Mouse (Mus musculus): ENCODE measurements around the gene Nckap5.
"Not testable (repeated sequence)": the region's sequence is repeated elsewhere in the genome, so short reads cannot be mapped to it uniquely, and the experiment has no call there.

Gene Nckap5

GRCm38 (mm10) chr1:126830031-126830927 lies at the start of gene Nckap5:
TSS of gene Nckap5 (minus strand) at chr1:126830799.
- in situ Hi-C loops (cut with MboI, MseI): no loop called here

GRCm38 (mm10) chr1:126877495-126877894 lies 46.9 kb upstream of the Nckap5 start:
- in situ Hi-C loops (cut with MboI, MseI): no loop called here

- in situ Hi-C loops (cut with MboI, MseI): no loop called here
These were observed 37.8 kb upstream of the Nckap5 start for GRCm38 (mm10) chr1:126868372-126868771.

DNA sequence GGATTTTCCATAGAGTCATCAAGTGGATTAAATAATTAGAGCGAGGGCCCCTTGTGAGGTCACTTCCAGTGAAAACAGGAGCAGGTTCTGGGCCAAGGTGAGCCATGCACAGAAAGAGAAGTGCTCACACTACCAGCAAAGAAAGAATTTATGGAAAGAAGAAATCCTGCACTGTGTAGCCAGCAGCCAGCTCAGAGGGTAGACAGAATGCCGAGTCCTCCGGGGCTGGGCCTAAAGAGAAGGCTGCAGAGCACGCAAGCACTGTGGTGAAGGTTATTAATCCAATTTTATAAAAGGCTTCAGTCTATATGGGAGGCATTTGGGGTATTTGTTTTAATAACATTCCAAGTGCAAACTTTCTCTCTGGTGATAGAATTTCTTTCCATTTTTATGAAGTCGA lies 37.3 kb upstream of the Nckap5 start:
- in situ Hi-C loops (cut with MboI, MseI): no loop called here

DNA sequence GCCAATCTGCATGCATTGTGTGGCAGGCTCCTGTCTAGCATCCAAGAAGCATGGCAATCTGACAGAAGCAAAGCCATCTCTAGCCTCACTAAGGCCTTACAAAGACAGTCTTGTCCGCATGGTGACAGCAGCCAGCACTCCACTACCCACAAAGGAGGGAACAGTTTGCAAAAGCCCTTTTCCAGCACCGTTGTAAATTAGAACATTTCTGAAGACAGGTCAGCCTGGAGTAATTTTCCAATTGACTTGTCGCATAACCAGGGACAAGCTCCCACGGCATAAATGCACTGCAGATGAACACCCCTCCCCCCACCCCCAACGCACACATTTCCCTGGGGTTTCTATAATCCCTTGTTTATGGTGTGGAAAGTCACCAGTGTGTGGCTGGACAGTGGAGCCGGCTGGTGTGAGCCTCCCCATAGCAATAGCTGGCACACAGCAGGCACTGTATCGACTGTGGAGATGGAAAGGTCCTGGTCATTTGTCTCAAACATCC lies 35.0 kb upstream of the Nckap5 start:
- in situ Hi-C loops (cut with MboI, MseI): no loop called here

DNA sequence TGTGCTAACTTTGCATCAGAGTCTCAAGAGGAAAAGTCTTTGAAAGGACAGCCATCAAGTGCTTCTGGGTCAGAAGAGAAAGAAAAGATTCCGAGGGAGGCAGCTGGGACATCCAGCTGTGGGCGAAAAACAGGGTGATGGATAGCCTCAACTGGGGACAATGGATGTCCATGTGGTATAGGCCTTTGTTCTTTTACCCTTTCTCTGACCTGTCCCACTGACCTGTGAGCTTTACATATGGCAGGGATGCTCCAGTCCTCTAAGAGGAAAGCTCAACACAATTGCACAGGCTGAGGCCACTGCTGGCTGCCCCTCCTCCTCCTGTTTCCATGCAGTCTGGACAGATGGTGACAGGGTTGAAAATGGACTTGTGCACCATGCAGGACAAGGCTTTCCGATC lies 31.2 kb upstream of the Nckap5 start:
- in situ Hi-C loops (cut with MboI, MseI): no loop called here

- in situ Hi-C loops (cut with MboI, MseI): no loop called here
These were observed 29.9 kb upstream of the Nckap5 start for GRCm38 (mm10) chr1:126860537-126860936.

- in situ Hi-C loops (cut with MboI, MseI): no loop called here
These were observed 18.9 kb upstream of the Nckap5 start for GRCm38 (mm10) chr1:126849481-126849880.

GRCm38 (mm10) chr1:126846317-126846716 lies 15.7 kb upstream of the Nckap5 start:
- in situ Hi-C loops (cut with MboI, MseI): no loop called here

GRCm38 (mm10) chr1:126832885-126833284 lies 2.3 kb upstream of the Nckap5 start:
- in situ Hi-C loops (cut with MboI, MseI): no loop called here

- in situ Hi-C loops (cut with MboI, MseI): no loop called here
These were observed 1.6 kb downstream of the Nckap5 start for GRCm38 (mm10) chr1:126829031-126829430.

- in situ Hi-C loops (cut with MboI, MseI): no loop called here
These were observed 5.8 kb downstream of the Nckap5 start for GRCm38 (mm10) chr1:126824841-126825240.

GRCm38 (mm10) chr1:126822246-126822645 lies 8.4 kb downstream of the Nckap5 start:
- in situ Hi-C loops (cut with MboI, MseI): no loop called here

GRCm38 (mm10) chr1:126817381-126818034 lies 13.1 kb downstream of the Nckap5 start:
- in situ Hi-C loops (cut with MboI, MseI): loop anchor here (5.0 kb wide), 1 partner anchor 65 kb away; no protein-coding TSS in a partner anchor

- in situ Hi-C loops (cut with MboI, MseI): no loop called here
These were observed 23.5 kb downstream of the Nckap5 start for GRCm38 (mm10) chr1:126806994-126807611.

DNA sequence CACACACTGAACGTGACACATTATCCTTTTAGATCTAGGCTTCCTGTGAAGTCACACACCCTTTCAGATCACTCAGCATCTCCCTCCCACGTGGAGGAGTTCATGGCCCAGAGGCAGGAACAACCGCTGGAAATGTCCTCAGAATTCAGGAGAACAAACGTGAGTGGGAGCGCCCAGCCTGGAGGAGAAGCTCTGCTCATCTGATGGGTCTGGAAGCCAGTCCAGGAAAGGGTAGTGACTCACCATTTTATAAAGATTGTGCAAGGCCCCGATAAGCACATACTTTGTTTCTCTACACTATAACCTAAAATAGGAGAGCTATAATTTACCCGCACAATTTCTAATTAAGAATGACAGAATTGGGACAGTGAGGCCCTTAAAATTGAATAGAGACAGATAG lies 24.1 kb downstream of the Nckap5 start:
- in situ Hi-C loops (cut with MboI, MseI): no loop called here

- in situ Hi-C loops (cut with MboI, MseI): no loop called here
These were observed 28.2 kb downstream of the Nckap5 start for GRCm38 (mm10) chr1:126802405-126802804.

DNA sequence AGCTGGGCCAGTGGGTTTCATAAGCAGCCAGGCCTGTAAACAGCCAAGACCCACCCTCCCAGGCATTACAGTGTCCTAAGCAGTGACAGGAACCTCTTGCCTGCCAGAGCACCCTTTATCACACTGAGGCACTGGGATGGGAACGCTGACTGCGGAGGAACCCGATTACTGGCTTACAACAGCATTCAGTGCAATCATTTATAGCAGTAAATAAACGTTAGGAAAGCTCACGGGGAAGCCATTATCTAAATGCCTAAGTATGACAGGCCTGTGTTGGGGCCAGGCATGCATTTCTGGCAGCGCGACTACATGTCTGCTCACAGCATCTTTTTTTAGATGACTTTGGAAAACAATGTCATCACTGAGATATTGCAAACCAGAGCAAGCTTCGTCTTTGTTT lies 28.9 kb downstream of the Nckap5 start:
- in situ Hi-C loops (cut with MboI, MseI): no loop called here

DNA sequence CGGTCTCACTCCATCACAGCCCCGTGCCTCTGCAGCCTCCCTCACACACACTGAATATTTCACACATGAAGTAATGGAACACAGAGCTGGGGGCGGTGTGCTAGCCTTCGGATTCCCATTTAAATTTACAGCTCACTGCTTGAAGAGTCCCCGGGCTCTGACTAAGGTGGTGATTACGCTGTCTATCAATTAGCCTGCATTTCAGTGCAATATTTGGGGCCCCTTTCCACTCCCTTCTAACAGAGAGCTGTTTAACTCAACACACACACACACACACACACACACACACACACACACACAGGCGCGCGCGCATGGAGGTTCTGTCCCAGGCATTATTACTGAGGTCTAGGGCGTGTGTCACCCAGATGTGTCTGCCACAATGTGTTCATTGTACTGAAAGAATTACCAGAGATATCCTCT lies 31.2 kb downstream of the Nckap5 start:
- in situ Hi-C loops (cut with MboI, MseI): no loop called here

GRCm38 (mm10) chr1:126780354-126780941 lies 50.2 kb downstream of the Nckap5 start:
- in situ Hi-C loops (cut with MboI, MseI): not testable (repeated sequence)

DNA sequence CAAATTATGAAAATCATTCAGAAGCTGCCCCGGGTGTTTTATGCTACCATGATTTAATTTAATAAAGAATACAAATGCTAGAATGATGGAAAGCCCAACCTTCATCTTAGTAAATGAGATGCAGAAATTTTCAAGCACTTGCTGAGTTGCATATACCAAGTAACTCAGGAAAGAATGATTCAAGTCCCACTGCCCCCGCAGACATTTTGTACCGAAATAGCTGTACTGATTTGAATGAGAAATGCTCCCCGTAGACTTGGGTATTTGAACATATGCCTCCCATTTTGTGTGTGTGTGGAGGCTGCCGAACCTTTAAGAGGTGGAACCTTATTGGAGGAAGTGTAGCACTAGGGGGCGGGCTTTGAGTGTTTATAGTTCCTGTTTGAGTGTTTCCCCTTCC lies 56.7 kb downstream of the Nckap5 start:
- in situ Hi-C loops (cut with MboI, MseI): not testable (repeated sequence)

GRCm38 (mm10) chr1:126766971-126767370 lies 63.6 kb downstream of the Nckap5 start:
- in situ Hi-C loops (cut with MboI, MseI): no loop called here
